Mouse (Mus musculus): ENCODE results near the gene Anapc2.
"Not testable (repeated sequence)": the region's sequence is repeated elsewhere in the genome, so short reads cannot be mapped to it uniquely, and the experiment has no call there.

Gene Anapc2

GRCm38 (mm10) chr2:25240723-25241437, 31.4 kb upstream of the Anapc2 start:
- no peak for DNase-seq (ENCODE audit: extremely low spot score, low read depth, low spot score)

DNA sequence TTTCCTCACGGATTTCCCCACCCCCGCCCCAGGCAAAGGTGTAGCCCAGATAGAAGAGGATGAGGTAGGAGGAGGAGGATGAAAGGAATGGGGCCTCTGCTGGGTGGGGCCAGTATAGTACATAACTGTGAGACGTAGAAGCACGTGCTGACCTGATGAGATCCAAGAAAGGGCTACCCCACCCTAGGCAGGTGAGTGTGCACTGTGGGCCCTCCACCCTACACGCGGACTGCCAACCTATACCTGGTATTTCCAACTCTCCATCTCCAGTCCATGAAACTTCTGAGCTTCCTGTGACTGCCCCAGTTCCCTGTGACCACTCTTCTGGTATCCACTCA, 30.9 kb upstream of the Anapc2 start:
- DNase-seq (ENCODE audit: extremely low spot score, low read depth, low spot score): no peak

DNA sequence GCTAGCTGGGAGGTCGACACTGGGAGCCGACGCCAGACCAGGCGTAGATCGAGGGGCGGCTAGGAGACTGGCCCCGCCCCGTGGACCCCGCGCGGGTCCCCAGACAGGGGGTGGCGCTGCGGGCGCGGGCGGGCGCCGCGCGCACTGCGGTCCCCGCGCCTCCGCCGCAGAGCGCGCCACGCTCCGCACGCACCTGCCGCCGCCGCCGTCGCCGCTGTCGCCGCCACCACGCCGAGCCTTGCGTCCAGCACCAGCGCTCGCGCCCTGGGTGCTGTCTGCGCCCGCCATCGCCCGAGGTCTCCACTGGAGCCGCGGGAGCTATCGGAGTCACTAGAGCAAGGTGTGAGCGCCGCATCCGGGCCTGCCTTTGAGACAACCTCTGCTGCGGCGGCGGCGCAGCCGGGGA, 30.2 kb upstream of the Anapc2 start, which contains the start of the genes Rnf208 and Cysrt1:
TSS of gene Rnf208 (plus strand) at position 155 of the 406 bp plus-strand sequence.
TSS of gene Cysrt1 (minus strand) at position 352 of the 406 bp plus-strand sequence.
- DNase-seq (ENCODE audit: extremely low spot score, low read depth, low spot score): no peak

DNA sequence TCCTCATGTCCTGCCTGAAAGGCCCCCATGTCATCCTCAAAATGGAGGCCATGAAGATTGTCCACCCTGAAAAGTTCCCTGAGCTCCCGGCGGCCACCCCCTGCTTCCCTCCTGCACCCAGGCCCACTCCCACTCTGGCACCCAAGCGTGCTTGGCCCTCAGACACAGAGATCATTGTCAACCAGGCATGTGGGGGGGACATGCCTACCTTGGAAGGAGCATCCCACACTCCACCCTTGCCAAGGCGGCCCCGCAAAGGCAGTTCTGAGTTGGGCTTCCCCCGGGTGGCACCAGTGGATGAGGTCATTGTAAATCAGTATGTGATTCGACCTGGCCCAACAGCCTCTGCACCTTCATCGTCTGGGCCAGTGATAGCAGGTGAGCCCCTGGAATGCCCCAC, 28.9 kb upstream of the Anapc2 start:
- DNase-seq (ENCODE audit: extremely low spot score, low read depth, low spot score): no peak

- no peak for DNase-seq (ENCODE audit: extremely low spot score, low read depth, low spot score)
These were observed 28.1 kb upstream of the Anapc2 start for GRCm38 (mm10) chr2:25244144-25244543.

DNA sequence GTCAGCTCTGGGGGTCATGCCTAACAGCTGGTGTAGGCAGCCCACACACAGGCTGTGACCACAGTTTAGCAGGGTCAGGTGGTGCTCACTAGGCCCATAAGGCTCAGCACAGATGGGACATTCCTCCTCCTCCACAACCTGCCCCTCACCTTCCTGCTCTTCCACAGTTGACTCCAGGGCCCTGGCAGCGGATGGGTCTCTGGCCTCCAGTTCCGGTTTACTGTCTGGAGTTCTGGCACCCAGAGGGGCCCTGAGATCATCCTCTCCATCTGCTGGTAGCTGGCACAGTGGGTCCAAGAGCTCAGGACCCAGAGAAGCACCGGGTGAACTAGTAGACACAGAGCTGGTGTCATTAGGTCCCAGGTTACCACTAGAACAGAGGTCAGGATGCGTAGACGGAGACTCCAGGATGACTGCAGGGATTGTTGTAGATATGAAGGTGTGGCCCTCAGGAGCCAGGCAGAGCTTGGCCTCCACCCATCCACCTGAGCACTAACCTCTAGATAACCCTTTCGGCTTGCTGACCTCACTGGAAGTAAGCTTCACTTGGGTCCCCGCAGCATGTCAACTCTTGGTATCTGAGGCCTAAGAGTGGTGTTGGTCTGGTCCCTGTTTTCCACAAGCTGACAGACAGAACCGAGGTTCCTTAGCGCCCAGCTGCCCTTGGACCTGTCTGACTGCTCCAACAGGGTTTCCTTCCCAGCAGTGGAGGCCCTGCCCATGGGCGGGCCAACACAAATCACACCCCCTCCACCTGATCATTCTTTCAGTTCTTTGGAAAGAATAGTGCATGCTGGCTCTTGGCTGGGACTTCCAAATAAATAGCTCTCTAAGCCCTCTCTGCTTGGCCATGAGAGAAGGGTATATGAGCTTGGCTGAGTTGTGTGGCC, 25.9 kb upstream of the Anapc2 start, which contains the start of gene AL732309.1:
TSS of gene AL732309.1 (minus strand) at position 681 of the 890 bp plus-strand sequence.
- DNase-seq (ENCODE audit: extremely low spot score, low read depth, low spot score): no peak

GRCm38 (mm10) chr2:25252331-25252730, 19.9 kb upstream of the Anapc2 start:
- no peak for DNase-seq (ENCODE audit: extremely low spot score, low read depth, low spot score)

DNA sequence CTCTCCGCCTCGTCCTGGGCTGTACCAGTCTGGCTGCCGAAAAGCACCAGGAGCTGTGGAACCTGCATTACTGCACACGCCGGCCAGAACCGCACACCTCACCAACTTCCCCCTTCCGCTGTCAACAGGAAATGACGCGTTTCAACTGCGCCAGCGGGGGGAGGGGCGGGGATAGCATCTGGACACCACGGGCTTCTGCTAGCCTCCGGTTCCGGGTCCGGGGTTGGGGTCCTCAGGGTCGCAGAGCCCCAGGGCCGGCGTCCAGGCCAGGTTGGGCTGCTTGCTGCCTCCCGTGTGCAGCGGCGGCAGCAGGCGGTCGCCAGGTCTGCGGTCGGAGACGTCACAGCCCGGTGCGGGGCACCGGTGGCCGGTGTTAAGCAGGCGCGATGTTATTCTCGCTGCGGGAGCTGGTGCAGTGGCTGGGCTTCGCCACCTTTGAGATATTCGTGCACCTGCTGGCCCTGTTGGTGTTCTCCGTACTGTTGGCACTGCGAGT, 16.9 kb upstream of the Anapc2 start, which contains the start of gene Tmem203:
TSS of gene Tmem203 (plus strand) at position 156 of the 496 bp plus-strand sequence.
- DNase-seq (ENCODE audit: extremely low spot score, low read depth, low spot score): peak; percentile 62

- DNase-seq (ENCODE audit: extremely low spot score, low read depth, low spot score): not testable (repeated sequence)
These were observed 15.7 kb upstream of the Anapc2 start for GRCm38 (mm10) chr2:25256443-25257109.

- DNase-seq (ENCODE audit: extremely low spot score, low read depth, low spot score): not testable (repeated sequence)
These were observed 15.0 kb upstream of the Anapc2 start for GRCm38 (mm10) chr2:25257250-25257649.

DNA sequence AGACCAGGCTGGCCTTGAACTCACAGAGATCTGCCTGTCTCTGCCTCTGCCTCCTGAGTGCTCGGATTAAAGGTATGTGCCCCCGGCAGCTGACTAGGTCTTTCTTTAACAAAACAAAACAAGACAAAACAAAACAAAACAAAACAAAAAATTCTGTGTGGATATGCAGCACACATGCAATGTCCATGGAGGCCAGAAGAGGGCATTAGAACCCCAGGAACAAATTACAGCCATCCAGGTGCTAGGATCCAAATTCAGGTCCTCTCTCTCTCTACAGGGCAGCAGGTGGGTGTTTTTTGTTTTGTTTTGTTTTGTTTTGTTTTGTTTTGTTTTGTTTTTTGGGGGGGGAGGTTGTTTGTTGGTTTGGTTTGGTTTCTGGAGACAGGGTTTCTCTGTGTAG, 13.4 kb upstream of the Anapc2 start:
- no peak for DNase-seq (ENCODE audit: extremely low spot score, low read depth, low spot score)

- no peak for DNase-seq (ENCODE audit: extremely low spot score, low read depth, low spot score)
These were observed 10.4 kb upstream of the Anapc2 start for GRCm38 (mm10) chr2:25261870-25262269.

- peak; percentile 86 for DNase-seq (ENCODE audit: extremely low spot score, low read depth, low spot score)
These were observed 9.9 kb upstream of the Anapc2 start, which contains the start of gene Tprn for GRCm38 (mm10) chr2:25262291-25262767. Gene Tprn (plus strand): TSS chr2:25262618.

DNA sequence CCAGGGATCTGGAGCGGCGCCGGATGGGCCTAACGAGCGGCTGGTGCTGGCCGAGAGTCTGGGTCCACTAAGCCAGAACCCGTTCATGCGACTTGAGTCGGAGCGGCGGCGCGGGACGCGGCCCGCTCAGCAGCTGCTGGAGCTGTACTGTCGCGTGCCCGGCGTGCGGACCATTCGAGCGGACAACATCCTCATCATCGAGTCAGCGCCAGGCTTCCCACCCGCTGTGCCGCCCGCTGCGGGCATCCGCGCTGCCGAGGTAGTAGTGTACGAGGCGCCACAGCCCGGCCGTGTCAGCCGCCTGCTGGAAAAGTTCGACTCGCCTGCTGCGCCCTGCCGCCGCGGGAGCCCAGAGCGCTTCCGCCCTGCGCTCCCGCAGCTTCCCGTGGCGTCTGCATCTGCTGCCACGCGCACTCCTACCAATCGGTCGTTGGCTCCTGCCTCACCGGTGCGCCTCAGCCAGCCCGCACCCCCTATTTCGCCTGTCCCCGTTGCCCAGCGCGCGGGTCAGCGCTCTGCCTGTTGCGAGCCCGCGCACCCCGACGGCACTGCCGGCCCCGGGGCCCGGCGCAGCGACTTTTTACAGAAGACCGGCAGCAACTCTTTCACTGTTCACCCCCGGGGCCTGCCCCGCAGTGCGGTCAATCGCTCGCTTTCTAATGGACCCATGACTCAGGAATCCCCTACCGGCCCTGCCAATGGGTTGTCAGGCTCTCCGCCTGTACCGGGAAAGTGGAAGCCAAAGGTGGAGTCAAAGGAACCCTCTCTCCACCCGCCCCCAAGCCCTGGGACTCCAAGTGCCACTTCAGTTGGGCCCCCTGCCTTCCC, 9.3 kb upstream of the Anapc2 start:
- no peak for DNase-seq (ENCODE audit: extremely low spot score, low read depth, low spot score)

DNA sequence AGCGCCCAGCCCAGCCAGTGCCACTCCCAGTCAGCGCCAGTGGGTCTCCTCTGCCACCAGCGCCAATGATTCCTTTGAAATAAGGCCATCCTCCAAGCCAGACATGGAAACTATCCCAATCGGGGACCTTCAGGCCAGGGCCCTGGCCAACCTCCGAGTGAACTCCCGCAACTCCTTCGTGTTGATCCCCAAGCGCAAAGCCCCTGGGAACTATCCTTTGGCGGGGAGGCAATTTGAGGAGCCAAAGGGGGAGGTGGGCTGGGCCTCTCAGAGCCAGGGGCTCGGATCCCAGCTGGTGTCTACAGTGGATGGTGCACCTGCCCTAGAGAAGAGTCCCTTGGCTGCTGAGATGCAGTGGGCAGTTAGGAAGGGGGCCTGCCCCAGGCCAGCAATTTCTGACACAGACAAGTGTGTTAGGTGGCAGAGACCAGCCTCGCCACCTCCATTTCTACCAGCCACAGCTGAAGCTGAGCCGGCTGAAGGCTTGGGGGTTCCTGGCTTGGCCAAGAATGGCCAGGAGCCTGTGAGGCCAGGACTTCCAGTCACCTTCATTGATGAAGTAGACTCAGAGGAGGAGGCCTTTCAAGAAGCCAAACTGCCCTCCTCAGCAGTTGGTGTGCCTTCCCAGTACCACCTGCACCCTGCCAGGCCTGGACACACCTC, 8.5 kb upstream of the Anapc2 start:
- no peak for DNase-seq (ENCODE audit: extremely low spot score, low read depth, low spot score)

DNA sequence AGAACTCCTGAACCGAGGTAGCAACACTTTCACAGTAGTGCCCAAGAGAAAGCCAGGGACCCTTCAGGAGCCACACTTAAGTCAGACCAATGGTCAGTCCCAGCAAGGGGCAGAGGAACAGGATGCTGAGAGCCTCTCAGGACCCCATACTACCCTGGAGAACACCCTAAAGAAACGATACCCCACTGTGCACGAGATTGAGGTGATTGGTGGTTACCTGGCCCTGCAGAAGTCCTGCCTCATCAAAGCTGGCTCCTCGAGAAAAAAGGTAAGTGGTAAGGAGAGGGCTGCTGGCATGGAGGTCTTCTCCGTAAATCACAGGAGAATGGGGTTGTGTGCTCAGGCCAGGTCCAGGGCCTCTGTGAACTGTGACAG, 8.0 kb upstream of the Anapc2 start:
- no peak for DNase-seq (ENCODE audit: extremely low spot score, low read depth, low spot score)

GRCm38 (mm10) chr2:25264851-25265250, 7.4 kb upstream of the Anapc2 start:
- DNase-seq (ENCODE audit: extremely low spot score, low read depth, low spot score): no peak

DNA sequence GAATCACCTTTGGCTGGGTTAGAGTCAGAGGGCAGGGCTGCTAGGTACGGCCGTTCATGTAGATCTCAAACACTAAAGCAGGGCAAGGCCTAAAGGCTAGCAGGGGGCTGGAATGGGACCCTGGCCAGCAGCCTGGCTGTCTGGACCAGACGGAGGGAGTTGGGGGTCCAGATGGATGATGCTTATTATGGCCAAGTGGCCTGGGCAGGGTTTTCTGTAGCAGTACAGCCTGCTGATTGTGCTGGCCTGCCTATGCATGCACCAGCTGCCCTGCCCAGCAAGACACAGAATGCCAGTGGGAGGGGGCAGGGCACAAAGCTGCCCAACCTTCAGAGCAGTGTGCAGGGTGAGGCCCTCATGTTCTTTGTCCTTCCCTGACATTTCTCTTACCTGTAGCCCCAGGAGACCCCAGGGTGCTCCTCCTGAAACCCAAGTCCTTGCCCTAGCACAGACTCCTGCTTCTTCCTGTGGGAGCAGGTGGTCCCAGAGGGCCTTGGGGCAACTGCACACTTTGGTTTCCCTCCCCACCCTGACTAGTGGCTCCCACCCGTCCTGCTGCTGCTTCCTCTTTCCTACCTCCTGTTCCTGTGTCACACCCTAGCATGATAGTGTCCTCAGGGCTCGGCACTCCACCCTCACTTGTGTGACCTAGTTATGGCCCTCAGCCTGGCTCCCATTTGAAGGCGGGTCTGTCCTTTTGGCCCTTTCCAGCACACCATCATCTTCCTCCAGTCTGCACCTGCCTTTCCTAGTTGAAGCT, 6.2 kb upstream of the Anapc2 start:
- DNase-seq (ENCODE audit: extremely low spot score, low read depth, low spot score): no peak

GRCm38 (mm10) chr2:25266720-25267119, 5.6 kb upstream of the Anapc2 start:
- no peak for DNase-seq (ENCODE audit: extremely low spot score, low read depth, low spot score)

Measured in hindlimb bud, embryonic 11.5 days (tissue).